Mouse (Mus musculus) limb, embryonic 10.5 days (tissue): ENCODE results near the gene Mars. TPM values are rescaled to one million over a fixed set of nuclear protein-coding genes. Genes with fewer than 3 reads are reported as not detected.

Experiments
- DNase-seq: peaks from one replicate; pipeline ENCODE4 v3.0.0-alpha.2; 2017; ENCODE audit warnings: low spot score
- H3K27ac ChIP-seq: fragments of 300-500 bp; sonication (generic); 2 replicates; pipeline ENCODE4 v1.5.1; 2016; ENCODE audit warnings: mild to moderate bottlenecking
- H3K27me3 ChIP-seq: fragments of 300-500 bp; sonication (generic); 2 replicates; pipeline ENCODE4 v1.6.1; 2016; ENCODE audit warnings: low read depth, mild to moderate bottlenecking; ENCODE audit not compliant: poor library complexity, severe bottlenecking
- H3K36me3 ChIP-seq: fragments of 300-500 bp; sonication (generic); 2 replicates; pipeline ENCODE4 v1.6.1; 2016; ENCODE audit warnings: mild to moderate bottlenecking, moderate library complexity
- H3K4me1 ChIP-seq: fragments of 300-500 bp; sonication (generic); 2 replicates; pipeline ENCODE4 v1.6.1; 2016
- H3K4me3 ChIP-seq: fragments of 300-500 bp; sonication (generic); 2 replicates; pipeline ENCODE4 v1.5.1; 2016; ENCODE audit warnings: mild to moderate bottlenecking, moderate library complexity
- H3K9me3 ChIP-seq: fragments of 300-500 bp; sonication (generic); replicated peaks from 2 replicates; pipeline ENCODE4 v1.6.1; 2016; ENCODE audit warnings: mild to moderate bottlenecking
- WGBS: fragments of 180-500 bp; shearing (Covaris S2); methylation state at CpG from one replicate; pipeline ENCODE4 v1.1.7; 2016; 5-methylcytosine and 5-hydroxymethylcytosine counted together
- polyA plus RNA-seq: library from polyadenylated mRNA; unstranded; fragments of >200 nt; fragmentation: Nextera tagmentation; extraction: Ambion mirVana; gene quantifications from 2 replicates; pipeline ENCODE4 v1.2.1, GENCODE M21; 2016

Mars gene
- polyA plus RNA-seq, 1 experiment from 2014 or later = 170 TPM

DNA sequence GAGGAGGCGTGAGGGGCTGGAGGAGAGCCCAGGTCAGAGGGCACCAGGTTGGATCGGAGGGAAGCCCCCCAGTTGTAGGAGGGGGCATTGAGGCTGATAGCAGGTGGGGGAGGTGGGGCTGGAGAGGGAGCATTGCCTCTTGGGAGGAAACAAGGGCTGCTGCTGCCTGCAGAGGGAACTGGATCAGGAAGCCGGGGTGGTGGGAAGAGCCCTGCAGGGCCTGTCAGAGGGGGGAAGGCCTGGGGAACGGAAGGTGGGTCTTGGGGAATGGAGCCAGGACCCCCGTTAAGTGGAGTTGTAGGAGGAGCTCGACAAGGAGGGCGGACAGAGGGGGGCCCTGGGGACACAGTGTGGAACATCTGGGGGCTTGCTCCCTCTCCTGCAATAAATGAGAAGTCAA is 25.4 kb downstream of the Mars start:
- 85% methylated on average over 7 of the region's 7 CpGs for WGBS
- H3K4me3 ChIP-seq = peak overlapping the region; percentile 20; the same call in 1 of the 2 replicates
- peaks cover 57% of the 10 kb centered on the region for H3K4me1 ChIP-seq
- H3K27me3 ChIP-seq = no peaks in the 10 kb centered on the region
- H3K9me3 ChIP-seq = no peaks in the 10 kb centered on the region
- H3K36me3 ChIP-seq = peaks cover 63% of the 10 kb centered on the region
- no peak for DNase-seq
- peak overlapping the region; percentile 21; the same call in 1 of the 2 replicates for H3K27ac ChIP-seq

DNA sequence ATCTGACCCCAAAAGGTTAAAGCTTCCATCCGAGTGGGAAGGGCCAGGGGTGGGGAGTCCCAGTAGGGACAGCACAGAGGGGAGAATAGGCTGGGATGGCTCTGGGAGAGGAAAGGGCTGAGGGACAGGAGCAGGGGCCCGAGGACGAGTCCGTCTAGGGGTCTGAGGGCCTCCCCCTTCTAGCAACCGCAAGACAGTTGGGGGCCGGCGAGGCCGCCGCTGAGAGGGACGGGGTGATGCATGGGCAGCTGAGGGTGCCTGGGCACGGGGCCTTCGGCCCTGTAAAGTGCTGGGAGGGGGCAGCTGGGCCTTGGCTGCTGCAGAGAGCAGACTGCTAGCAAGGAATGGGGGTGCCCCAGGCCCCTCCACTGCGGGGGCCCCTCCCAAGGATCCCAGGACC is 25.9 kb downstream of the Mars start:
- H3K27ac ChIP-seq = peak overlapping the region; percentile 26; the same call in 1 of the 2 replicates
- whole genome bisulfite sequencing = 78% methylated on average over 13 of the region's 13 CpGs
- H3K36me3 ChIP-seq = peaks cover 68% of the 10 kb centered on the region

DNA sequence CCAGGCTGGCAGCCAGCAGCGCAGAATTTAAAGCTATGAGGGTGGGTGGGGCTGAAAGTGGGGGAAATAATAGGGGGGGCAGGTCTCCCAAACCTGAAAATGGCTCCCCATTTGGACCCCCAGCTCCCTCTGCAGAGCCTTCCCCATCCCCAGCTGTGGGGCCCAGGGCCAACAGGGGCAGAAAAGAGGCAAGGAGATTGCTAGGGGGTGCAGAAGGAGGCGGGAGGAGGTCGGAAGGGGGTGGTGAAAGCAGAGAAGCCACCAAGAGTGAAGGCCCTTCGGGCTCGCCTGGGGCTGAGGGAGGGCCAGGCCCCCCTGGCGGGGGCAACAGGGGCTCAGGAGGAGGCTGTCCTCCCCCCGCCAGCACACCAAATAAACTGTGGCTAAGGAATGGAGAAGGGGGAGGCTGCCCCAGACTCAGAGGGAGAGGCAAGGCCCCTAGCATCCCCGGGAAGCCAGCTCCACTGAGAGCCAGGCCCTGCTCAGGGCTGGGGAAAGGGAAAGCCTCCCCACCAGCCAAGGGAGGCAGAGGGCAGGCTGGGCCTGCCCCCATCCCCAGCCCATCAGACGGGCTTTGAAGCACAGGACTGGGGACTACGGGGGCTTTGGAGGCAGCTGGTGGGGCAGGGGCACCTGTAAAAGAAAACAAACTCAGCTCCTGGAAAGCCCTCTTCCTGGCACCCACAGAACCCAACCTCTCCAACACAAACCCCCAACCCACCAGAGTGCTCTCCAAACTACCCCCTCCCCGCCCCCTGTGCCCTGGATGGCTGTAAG is 26.7 kb downstream of the Mars start:
- Histone ChIP-seq H3K27ac (0 out of 2 replicates have a peak overlapping the region, but pooled peaks have one; percentile 31), H3K27me3 (no peaks in the 10 kb centered on the region), H3K4me3 (peak overlapping the region; percentile 20; the same call in 1 of the 2 replicates), H3K4me1 (peaks cover 49% of the 10 kb centered on the region), H3K9me3 (no peaks in the 10 kb centered on the region), H3K36me3 (peaks cover 75% of the 10 kb centered on the region)
- 82% methylated on average over 11 of the region's 11 CpGs for WGBS
- no peak for DNase-seq

More for the DNA sequence above, 25.9 kb downstream of the Mars start:
- Histone ChIP-seq H3K4me3 (peak overlapping the region; percentile 20; the same call in 1 of the 2 replicates), H3K4me1 (peaks cover 54% of the 10 kb centered on the region), H3K27me3 (no peaks in the 10 kb centered on the region), H3K9me3 (no peaks in the 10 kb centered on the region)
- DNase-seq = no peak

DNA sequence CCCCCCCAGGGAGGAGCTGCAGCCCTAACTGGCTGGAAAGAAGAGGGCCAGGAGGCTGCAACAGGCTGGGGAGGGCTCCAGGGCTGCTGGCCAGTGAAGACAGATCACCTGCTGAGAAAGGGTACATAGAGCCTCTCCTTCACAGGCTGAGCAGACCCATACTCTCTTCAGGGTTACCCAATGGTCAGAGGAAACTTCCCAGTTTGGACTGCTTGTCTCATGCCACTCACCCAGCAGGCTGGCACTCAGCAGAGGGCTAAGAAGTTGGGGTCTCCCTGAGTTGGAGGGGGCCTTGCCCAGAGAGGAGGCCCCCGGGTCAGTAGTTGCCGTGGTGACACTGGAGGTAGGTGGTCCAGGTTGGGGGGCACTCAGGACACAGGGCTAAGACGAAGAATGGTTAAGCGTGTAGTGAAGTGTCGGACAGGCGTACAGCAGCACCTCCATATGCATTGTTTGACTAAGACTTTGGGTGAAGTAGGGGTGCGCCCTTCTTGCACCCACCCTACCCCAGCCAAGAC is 27.4 kb downstream of the Mars start:
- H3K27ac ChIP-seq = no peak overlapping the region
- 0 out of 2 replicates have a peak overlapping the region, but pooled peaks have one; percentile 2 for H3K4me3 ChIP-seq
- no peak for DNase-seq
- WGBS = 94% methylated on average over 7 of the region's 7 CpGs
- H3K4me1 ChIP-seq = peaks cover 42% of the 10 kb centered on the region
- peaks cover 83% of the 10 kb centered on the region for H3K36me3 ChIP-seq
- H3K27me3 ChIP-seq = no peaks in the 10 kb centered on the region
- H3K9me3 ChIP-seq = no peaks in the 10 kb centered on the region

DNA sequence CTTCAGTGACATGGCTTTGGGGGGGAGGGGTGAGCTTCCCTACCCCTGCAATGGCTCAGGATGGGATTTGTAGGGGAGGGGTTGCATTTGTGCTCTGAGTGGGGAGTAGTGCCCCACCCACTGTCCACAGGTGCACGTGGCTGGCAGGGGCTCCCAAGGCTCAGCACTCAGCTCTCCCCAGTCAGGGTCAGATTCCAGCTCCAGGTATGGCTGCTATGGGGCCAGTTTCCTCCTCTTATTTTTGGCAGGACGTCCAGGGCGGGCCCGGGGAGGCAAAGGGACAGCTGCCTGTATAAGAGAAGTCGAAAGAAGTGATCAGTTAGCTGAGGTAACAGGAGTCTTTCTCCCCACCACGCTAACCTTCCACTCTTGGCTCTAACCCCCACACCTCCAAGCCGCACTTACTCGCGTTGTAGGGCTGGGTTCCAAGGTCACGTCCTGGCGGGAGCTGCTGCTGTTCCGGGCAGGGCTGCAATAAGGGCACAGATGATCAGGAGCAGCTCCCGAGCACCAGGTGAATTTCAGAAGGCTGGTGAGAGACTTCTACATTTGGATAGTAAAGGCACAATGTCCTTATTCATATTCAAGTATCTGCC is 28.9 kb downstream of the Mars start:
- Histone ChIP-seq H3K27ac (no peak overlapping the region), H3K4me1 (peaks cover 34% of the 10 kb centered on the region), H3K36me3 (peaks cover 97% of the 10 kb centered on the region), H3K27me3 (no peaks in the 10 kb centered on the region), H3K4me3 (no peak overlapping the region), H3K9me3 (no peaks in the 10 kb centered on the region)
- DNase-seq = no peak
- 90% methylated on average over 13 of the region's 13 CpGs for WGBS

DNA sequence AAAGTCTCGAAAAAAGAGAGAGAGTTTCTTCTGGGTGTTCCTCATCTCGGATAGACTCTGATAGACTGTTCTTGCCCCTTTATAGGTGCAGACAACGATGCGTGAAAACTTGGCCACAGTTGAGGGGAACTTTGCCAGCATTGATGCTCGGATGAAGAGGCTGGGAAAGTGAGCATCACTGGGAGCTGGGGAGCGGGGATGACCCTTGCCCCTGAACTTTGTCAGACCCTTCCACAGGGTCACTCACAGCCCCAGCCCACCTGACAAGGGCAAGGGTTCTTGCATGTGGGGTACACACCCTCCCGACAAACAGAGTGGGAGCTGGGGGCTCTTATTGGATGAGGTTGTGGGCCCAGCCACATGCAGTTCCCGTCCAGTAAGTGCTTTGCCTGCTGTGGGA is 30.3 kb downstream of the Mars start:
- DNase-seq = no peak
- 92% methylated on average over 8 of the region's 8 CpGs for WGBS
- peaks cover 20% of the 10 kb centered on the region for H3K4me1 ChIP-seq
- peaks cover 100% of the 10 kb centered on the region for H3K36me3 ChIP-seq
- no peaks in the 10 kb centered on the region for H3K27me3 ChIP-seq
- no peaks in the 10 kb centered on the region for H3K9me3 ChIP-seq
- H3K27ac ChIP-seq = no peak overlapping the region
- no peak overlapping the region for H3K4me3 ChIP-seq

DNA sequence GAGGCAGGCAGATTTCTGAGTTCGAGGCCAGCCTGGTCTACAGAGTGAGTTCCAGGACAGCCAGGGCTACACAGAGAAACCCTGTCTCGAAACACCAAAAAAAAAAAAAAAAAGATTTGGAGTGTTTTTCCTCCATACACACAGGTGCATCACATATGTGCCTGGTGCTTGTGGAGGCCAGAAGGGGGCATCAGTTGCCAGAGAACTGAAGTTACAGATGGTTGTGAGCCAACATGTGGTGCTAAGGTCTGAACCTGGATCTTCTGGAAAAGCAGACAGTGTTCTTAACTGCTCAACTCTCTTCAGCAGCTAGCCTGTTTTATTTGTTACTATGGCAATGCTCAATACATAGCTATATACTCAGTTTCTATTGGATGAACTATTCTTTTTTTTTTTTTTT is 31.9 kb downstream of the Mars start:
- Histone ChIP-seq H3K27me3 (no peaks in the 10 kb centered on the region), H3K4me1 (peaks cover 4% of the 10 kb centered on the region; the same call in 1 of the 2 replicates), H3K4me3 (no peak overlapping the region), H3K27ac (no peak overlapping the region), H3K36me3 (peaks cover 100% of the 10 kb centered on the region), H3K9me3 (no peaks in the 10 kb centered on the region)
- WGBS = 100% methylated on average over 2 of the region's 2 CpGs
- DNase-seq = no peak

DNA sequence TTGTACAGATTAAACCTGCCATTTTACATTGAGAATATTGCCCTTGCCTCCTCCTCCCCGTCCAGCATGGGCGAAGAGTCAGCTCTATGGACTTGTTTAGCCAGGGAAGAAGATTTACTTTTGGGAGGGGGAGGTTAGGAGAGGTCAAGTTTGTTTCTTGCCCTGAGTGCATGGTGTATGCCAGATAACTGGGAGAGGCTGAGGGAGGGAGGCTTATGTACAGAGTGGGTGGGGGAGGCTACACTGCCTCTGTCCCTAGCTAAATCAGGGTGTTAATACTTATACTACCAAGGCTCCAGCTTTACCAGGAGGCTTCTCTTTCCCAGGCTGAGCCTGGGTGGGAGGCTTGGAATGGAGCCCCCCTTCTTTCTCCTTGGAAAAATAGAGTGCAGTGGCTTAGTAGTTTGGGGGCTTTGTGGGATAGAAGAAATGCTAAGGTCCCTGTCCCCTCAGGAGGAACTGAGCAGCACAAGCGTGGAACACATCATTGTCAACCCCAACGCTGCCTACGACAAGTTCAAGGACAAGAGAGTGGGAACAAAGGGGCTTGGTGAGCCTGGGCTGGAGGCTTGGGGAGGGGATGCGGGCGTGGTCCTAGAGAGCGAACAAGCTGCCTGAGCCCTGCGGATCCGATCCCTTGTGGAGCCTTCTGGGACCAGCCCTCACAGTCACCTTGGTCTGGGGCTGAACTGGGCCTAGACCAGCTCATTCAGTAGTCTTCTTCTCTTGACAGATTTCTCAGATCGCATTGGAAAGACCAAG is 37.1 kb downstream of the Mars start:
- Histone ChIP-seq H3K4me3 (no peak overlapping the region), H3K4me1 (no peaks in the 10 kb centered on the region), H3K9me3 (no peaks in the 10 kb centered on the region), H3K27me3 (no peaks in the 10 kb centered on the region), H3K27ac (no peak overlapping the region), H3K36me3 (peaks cover 100% of the 10 kb centered on the region)
- no peak for DNase-seq
- WGBS = 88% methylated on average over 11 of the region's 11 CpGs

DNA sequence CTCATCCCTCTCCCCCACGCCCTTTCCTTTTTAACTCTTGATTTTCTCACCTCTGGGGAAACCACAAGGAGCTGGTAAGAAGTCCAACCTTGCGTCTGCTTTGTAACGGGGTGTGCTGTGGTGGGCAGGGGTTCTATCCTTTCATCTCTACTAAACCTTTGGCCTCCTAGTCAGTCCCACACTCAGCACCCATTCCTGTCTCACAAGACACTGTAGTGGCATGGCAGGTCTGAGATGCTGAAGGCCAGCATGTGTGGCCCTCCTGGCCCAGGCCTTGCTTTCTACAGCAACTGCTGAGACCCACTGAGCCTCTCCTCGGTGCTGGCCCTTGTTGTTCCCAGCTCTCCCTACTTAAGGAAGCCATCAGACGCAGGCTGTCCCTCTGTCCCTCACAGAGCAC is 39.2 kb downstream of the Mars start:
- peaks cover 100% of the 10 kb centered on the region for H3K36me3 ChIP-seq
- H3K9me3 ChIP-seq = no peaks in the 10 kb centered on the region
- no peak overlapping the region for H3K27ac ChIP-seq
- DNase-seq = no peak
- 93% methylated on average over 5 of the region's 5 CpGs for WGBS
- H3K27me3 ChIP-seq = no peaks in the 10 kb centered on the region
- H3K4me1 ChIP-seq = peaks cover 9% of the 10 kb centered on the region
- H3K4me3 ChIP-seq = no peak overlapping the region

DNA sequence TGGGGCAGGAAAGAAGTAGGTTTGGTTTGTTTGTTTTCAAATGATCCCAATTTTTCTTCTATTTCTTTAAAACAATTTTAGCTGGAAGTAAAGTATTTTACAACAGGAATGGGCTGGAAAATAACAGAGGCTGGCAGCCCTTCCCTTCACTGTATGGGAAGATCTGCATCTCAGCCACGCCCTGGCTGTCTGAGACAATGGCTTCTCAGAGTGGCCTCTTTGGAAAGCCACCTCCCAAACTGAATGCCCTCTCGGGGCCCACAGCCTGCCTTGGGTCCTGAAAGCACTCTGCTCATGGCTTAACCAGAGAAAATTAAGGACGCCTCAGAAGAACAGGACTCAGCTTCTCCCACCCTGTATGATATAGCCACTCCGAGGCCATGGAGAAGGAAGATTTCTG is 41.7 kb downstream of the Mars start:
- no peaks in the 10 kb centered on the region for H3K9me3 ChIP-seq
- WGBS = 87% methylated on average over 4 of the region's 4 CpGs
- H3K4me3 ChIP-seq = no peak overlapping the region
- H3K36me3 ChIP-seq = peaks cover 76% of the 10 kb centered on the region
- H3K27me3 ChIP-seq = peaks cover 2% of the 10 kb centered on the region
- no peak for DNase-seq
- no peak overlapping the region for H3K27ac ChIP-seq
- peaks cover 18% of the 10 kb centered on the region for H3K4me1 ChIP-seq

DNA sequence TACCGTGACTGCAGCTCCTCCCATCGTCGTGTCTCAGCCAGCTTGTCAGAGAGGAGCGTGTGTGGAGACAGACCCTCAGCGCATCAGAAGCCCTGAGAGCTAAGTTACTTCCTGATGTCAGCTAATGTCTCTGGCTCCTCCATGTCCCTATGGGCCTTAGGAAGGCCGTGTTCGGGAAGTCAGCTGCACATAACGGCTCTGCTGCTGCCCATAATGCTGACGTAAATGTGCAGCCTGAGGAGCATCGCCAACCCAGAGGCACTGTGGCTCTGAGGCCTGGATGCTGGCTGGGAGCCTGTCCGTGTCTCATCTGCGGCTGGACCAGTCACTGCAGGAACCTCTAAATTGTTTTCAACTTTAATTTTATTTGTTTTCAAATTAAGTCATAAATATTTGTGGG is 42.5 kb downstream of the Mars start:
- H3K27ac ChIP-seq = no peak overlapping the region
- 89% methylated on average over 12 of the region's 12 CpGs for WGBS
- DNase-seq = no peak
- H3K4me3 ChIP-seq = no peak overlapping the region
- H3K9me3 ChIP-seq = no peaks in the 10 kb centered on the region
- peaks cover 67% of the 10 kb centered on the region for H3K36me3 ChIP-seq
- peaks cover 10% of the 10 kb centered on the region for H3K27me3 ChIP-seq
- H3K4me1 ChIP-seq = peaks cover 18% of the 10 kb centered on the region

DNA sequence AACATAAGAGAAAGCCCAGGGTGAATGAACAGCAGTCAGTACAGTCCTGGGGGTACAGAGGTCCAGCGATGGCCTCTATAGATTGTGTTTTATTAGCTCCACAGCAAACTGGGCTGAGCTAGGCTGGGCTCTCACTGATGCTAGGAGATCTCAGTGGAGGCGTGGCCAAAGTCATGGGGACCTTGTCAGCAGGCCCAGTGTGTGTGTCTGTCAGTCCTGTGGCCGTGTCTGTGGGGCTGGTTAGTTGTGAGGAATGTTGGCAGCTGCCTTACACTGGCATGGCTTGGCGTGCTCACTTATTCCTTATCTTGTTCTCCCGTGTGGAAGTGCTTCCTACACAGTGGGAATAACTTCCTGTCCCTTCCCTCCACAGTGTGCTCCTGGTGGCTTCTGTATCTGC is 43.2 kb downstream of the Mars start:
- Histone ChIP-seq H3K9me3 (no peaks in the 10 kb centered on the region), H3K27ac (no peak overlapping the region), H3K36me3 (peaks cover 61% of the 10 kb centered on the region), H3K4me3 (no peak overlapping the region), H3K4me1 (peaks cover 18% of the 10 kb centered on the region), H3K27me3 (peaks cover 17% of the 10 kb centered on the region)
- 84% methylated on average over 5 of the region's 5 CpGs for whole genome bisulfite sequencing
- DNase-seq = no peak
